Mouse (Mus musculus): ENCODE results near the gene Sipa1l2.

The Sipa1l2 gene

GRCm38 (mm10) chr8:125368341-125369035 is 201.1 kb downstream of the Sipa1l2 start:
- no peak for DNase-seq (ENCODE audit: low spot score in 2 of 2)

Data from thymus, postnatal 10 days (tissue).